Mouse (Mus musculus): ENCODE measurements around the gene Gm26992.

Gene Gm26992

GRCm38 (mm10) chrX:103484050-103484449 lies 62.2 kb downstream of the Gm26992 start:
- peak; percentile 65 for DNase-seq

- DNase-seq: no peak
Measured at GRCm38 (mm10) chrX:103490853-103491252, 69.0 kb downstream of the Gm26992 start.

GRCm38 (mm10) chrX:103492398-103493256 lies 70.8 kb downstream of the Gm26992 start:
- no peak for DNase-seq

GRCm38 (mm10) chrX:103493351-103494173 lies 71.8 kb downstream of the Gm26992 start:
- DNase-seq: peak; percentile 81

- DNase-seq: no peak
Measured at GRCm38 (mm10) chrX:103499374-103499773, 77.6 kb downstream of the Gm26992 start.

- no peak for DNase-seq
Measured at GRCm38 (mm10) chrX:103500137-103500536, 78.3 kb downstream of the Gm26992 start.

- no peak for DNase-seq
Measured at GRCm38 (mm10) chrX:103508218-103508617, 86.4 kb downstream of the Gm26992 start.

- DNase-seq: no peak
Measured at GRCm38 (mm10) chrX:103509168-103510019, 87.6 kb downstream of the Gm26992 start.

GRCm38 (mm10) chrX:103514782-103515181 lies 93.0 kb downstream of the Gm26992 start:
- DNase-seq: no peak

- DNase-seq: no peak
Measured at GRCm38 (mm10) chrX:103515346-103515745, 93.5 kb downstream of the Gm26992 start.

- no peak for DNase-seq
Measured at GRCm38 (mm10) chrX:103518798-103519197, 97.0 kb downstream of the Gm26992 start.

GRCm38 (mm10) chrX:103519547-103519946 lies 97.7 kb downstream of the Gm26992 start:
- DNase-seq: no peak

GRCm38 (mm10) chrX:103521221-103521716 lies 99.5 kb downstream of the Gm26992 start:
- DNase-seq: no peak

- peak; percentile 85 for DNase-seq
Measured at GRCm38 (mm10) chrX:103529185-103529584, 107.4 kb downstream of the Gm26992 start.
